Mouse (Mus musculus) testis, adult 2 months (tissue): ENCODE results near the gene Arhgap35.

Experiments
- CTCF ChIP-seq: fragments of 200-500 bp; IDR thresholded peaks from 2 replicates; pipeline ENCODE4 v1.5.1; 2012; ENCODE audit warnings: low read depth, mild to moderate bottlenecking, inconsistent platforms, low read length, moderate library complexity; ENCODE audit not compliant: control insufficient read depth, insufficient read depth, insufficient replicate concordance
- POLR2A ChIP-seq: fragments of 200-500 bp; IDR thresholded peaks from 2 replicates; pipeline ENCODE4 v1.6.1; 2012; ENCODE audit warnings: low read depth, mild to moderate bottlenecking, inconsistent platforms, low read length, moderate library complexity; ENCODE audit not compliant: control insufficient read depth

DNA sequence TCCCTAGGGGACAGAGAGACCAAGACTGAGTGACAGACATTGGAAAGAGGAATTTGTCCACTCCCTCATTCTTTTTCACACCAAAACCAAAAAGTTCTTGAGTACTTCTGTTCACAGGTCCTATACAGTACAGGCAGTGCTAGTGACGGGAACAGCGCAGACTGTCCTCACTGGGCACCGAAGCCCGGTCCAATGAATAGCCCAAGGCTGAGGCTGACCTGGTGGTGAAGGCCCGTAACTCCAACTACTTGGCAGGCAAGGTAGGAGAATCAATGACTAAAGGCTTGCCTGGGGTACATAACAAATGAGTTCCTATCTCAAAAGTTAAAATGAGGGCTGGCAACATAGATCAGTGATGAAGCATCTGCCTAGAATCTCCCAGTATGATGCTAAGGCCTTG is 149.2 kb downstream of the Arhgap35 start:
- no peak for TF ChIP-seq CTCF
- no peak for TF ChIP-seq POLR2A
